Comparison of ENCODE assay signal across 8 mouse cellular contexts in genomic region chr10:39613973-39614372, GRCm38 (mm10). TPM values are rescaled to one million over a fixed set of nuclear protein-coding genes. Genes with fewer than 3 reads are reported as not detected.
DNase-seq lines count a peak whose midpoint lies in the region; ATAC-seq lines count a peak whose summit lies in the region.

No protein-coding gene starts in this region.

- H3K9me3 ChIP-seq in neural tube, embryonic 11.5 days (ENCODE audit: control insufficient read depth, low read length) = no peaks in the 10 kb centered on the region
- H3K9me3 ChIP-seq in heart, embryonic 11.5 days (replicated peaks; ENCODE audit: control insufficient read depth, low read length) = no peaks in the 10 kb centered on the region
- H3K9me3 ChIP-seq in liver, embryonic 11.5 days (ENCODE audit: control insufficient read depth, low read length) = no peaks in the 10 kb centered on the region
- H3K9me3 ChIP-seq in stomach, embryonic 15.5 days = no peaks in the 10 kb centered on the region

- H3K27me3 ChIP-seq in neural tube, embryonic 11.5 days (ENCODE audit: control insufficient read depth, insufficient read depth, low read length) = no peaks in the 10 kb centered on the region
- no peaks in the 10 kb centered on the region for H3K27me3 ChIP-seq in heart, embryonic 11.5 days (ENCODE audit: control insufficient read depth, insufficient read depth, low read length)
- H3K27me3 ChIP-seq in liver, embryonic 11.5 days (replicated peaks; ENCODE audit: control insufficient read depth, insufficient read depth, low read length) = no peaks in the 10 kb centered on the region
- no peaks in the 10 kb centered on the region for H3K27me3 ChIP-seq in stomach, embryonic 15.5 days (replicated peaks)

- H3K4me3 ChIP-seq in neural tube, embryonic 11.5 days (ENCODE audit: low read depth, low read length) = no peak overlapping the region
- H3K4me3 ChIP-seq in heart, embryonic 11.5 days (ENCODE audit: low read depth, low read length) = peak overlapping the region; percentile 55
- 0 out of 2 replicates have a peak overlapping the region, but pooled peaks have one; percentile 48 for H3K4me3 ChIP-seq in liver, embryonic 11.5 days (ENCODE audit: low read depth, low read length)
- peak overlapping the region; percentile 44 for H3K4me3 ChIP-seq in stomach, embryonic 15.5 days (replicated peaks)

- H3K36me3 ChIP-seq in neural tube, embryonic 11.5 days (ENCODE audit: control insufficient read depth, insufficient read depth, low read length) = no peaks in the 10 kb centered on the region
- 0 out of 2 replicates have a peak, but pooled peaks cover 2% of the 10 kb centered on the region for H3K36me3 ChIP-seq in heart, embryonic 11.5 days (ENCODE audit: control insufficient read depth, insufficient read depth, low read length)
- no peaks in the 10 kb centered on the region for H3K36me3 ChIP-seq in liver, embryonic 11.5 days (ENCODE audit: control insufficient read depth, insufficient read depth, low read length)
- peaks cover under 1% of the 10 kb centered on the region; the same call in 1 of the 2 replicates for H3K36me3 ChIP-seq in stomach, embryonic 15.5 days

- H3K27ac ChIP-seq in neural tube, embryonic 11.5 days (ENCODE audit: low read depth, low read length) = 0 out of 2 replicates have a peak overlapping the region, but pooled peaks have one; percentile 46
- H3K27ac ChIP-seq in heart, embryonic 11.5 days (ENCODE audit: low read depth, low read length) = peak overlapping the region; percentile 93
- H3K27ac ChIP-seq in liver, embryonic 11.5 days (ENCODE audit: low read depth, low read length) = peak overlapping the region; percentile 76; the same call in 1 of the 2 replicates
- peak overlapping the region; percentile 96 for H3K27ac ChIP-seq in stomach, embryonic 15.5 days

- H3K4me2 ChIP-seq in neural tube, embryonic 11.5 days (ENCODE audit: low read depth) = no peak overlapping the region
- H3K4me2 ChIP-seq in heart, embryonic 11.5 days = peak overlapping the region; percentile 75
- peak overlapping the region; percentile 59 for H3K4me2 ChIP-seq in liver, embryonic 11.5 days
- H3K4me2 ChIP-seq in stomach, embryonic 15.5 days = peak overlapping the region; percentile 49

- ATAC-seq in neural tube, embryonic 11.5 days (ENCODE audit: insufficient read depth, low FRiP score, low TSS enrichment) = no peak
- ATAC-seq in heart, embryonic 11.5 days (replicated peaks; ENCODE audit: insufficient number of reproducible peaks, low FRiP score, low TSS enrichment) = no peak
- ATAC-seq in liver, embryonic 11.5 days (replicated peaks; ENCODE audit: low FRiP score) = no peak
- ATAC-seq in stomach, embryonic 15.5 days (ENCODE audit: insufficient read depth, low FRiP score, low read depth) = no peak

- 54% methylated on average over 2 of the region's 2 CpGs for WGBS in neural tube, embryonic 11.5 days
- 26% methylated on average over 2 of the region's 2 CpGs for WGBS in heart, embryonic 11.5 days (ENCODE audit: insufficient replicate concordance)
- WGBS in liver, embryonic 11.5 days = 44% methylated on average over 2 of the region's 2 CpGs
- WGBS in stomach, embryonic 15.5 days = 0% methylated on average over 2 of the region's 2 CpGs

- no peak for DNase-seq in neural tube, embryonic 11.5 days (ENCODE audit: low spot score)
- DNase-seq in neural tube, embryonic 10.5 days (ENCODE audit: extremely low spot score, low spot score) = no peak
- no peak for DNase-seq in liver, embryonic 11.5 days (ENCODE audit: low spot score)
- no peak for DNase-seq in left cerebral cortex, adult 9 months (ENCODE audit: low spot score in 2 of 2)
- DNase-seq in cerebellum, adult 11 months = no peak
- no peak for DNase-seq in thymus, postnatal 14 days

- H3K4me1 ChIP-seq in neural tube, embryonic 11.5 days (ENCODE audit: control insufficient read depth, insufficient read depth, low read length) = 0 out of 2 replicates have a peak, but pooled peaks cover 2% of the 10 kb centered on the region
- H3K4me1 ChIP-seq in heart, embryonic 11.5 days (ENCODE audit: control insufficient read depth, insufficient read depth, low read length) = peaks cover 11% of the 10 kb centered on the region
- H3K4me1 ChIP-seq in liver, embryonic 11.5 days (replicated peaks; ENCODE audit: control insufficient read depth, insufficient read depth, low read length) = peaks cover 5% of the 10 kb centered on the region
- peaks cover 28% of the 10 kb centered on the region for H3K4me1 ChIP-seq in stomach, embryonic 15.5 days

- H3K9ac ChIP-seq in neural tube, embryonic 11.5 days (ENCODE audit: low read length) = no peak overlapping the region
- H3K9ac ChIP-seq in heart, embryonic 11.5 days (ENCODE audit: low read depth, low read length) = peak overlapping the region; percentile 56
- no peak overlapping the region for H3K9ac ChIP-seq in liver, embryonic 11.5 days (ENCODE audit: low read depth, low read length)
- H3K9ac ChIP-seq in stomach, embryonic 15.5 days = peak overlapping the region; percentile 1; the same call in 1 of the 2 replicates

RNA-seq across cellular contexts. Expression of gene Traf3ip2, which starts 1.2 kb away (rescaled TPM):
- polyA plus RNA-seq in neural tube, embryonic 11.5 days (2014; fragmentation: Nextera tagmentation; extraction: Ambion mirVana) = 9.4 TPM in 2 replicates
- 11.6 and 12.9 TPM in 2 replicates for polyA plus RNA-seq in heart, embryonic 11.5 days (2014; fragmentation: Nextera tagmentation; extraction: Ambion mirVana)
- 5.2 and 6.6 TPM in 2 replicates for polyA plus RNA-seq in liver, embryonic 11.5 days (2014; fragmentation: Nextera tagmentation; extraction: Ambion mirVana)
- 29.0 and 29.6 TPM in 2 replicates for polyA plus RNA-seq in stomach, embryonic 15.5 days (2015; fragmentation: Nextera tagmentation; extraction: Ambion mirVana)

Comparison
In these comparisons a context has a peak if more than half of its experiments do, and no peak if none do; other contexts are left out.
1. H3K27ac ChIP-seq: peak in every context shown above with its lines; median percentile 96 in stomach, embryonic 15.5 days; 93 in heart, embryonic 11.5 days; 76 in liver, embryonic 11.5 days; 46 in neural tube, embryonic 11.5 days.
2. H3K9ac ChIP-seq: peak in heart, embryonic 11.5 days (single experiment) and stomach, embryonic 15.5 days (single experiment); none in neural tube, embryonic 11.5 days (single experiment) and liver, embryonic 11.5 days (single experiment).